Mouse (Mus musculus) intestine, embryonic 16.5 days (tissue): ENCODE measurements around the gene Defb10. TPM values are rescaled to one million over a fixed set of nuclear protein-coding genes. Genes with fewer than 3 reads are reported as not detected.
"Not testable (repeated sequence)": the region's sequence is repeated elsewhere in the genome, so short reads cannot be mapped to it uniquely, and the experiment has no call there.

ENCODE experiments used
- ATAC-seq: fragments of 200-750 bp; cut with Nextera tagmentation; 2 replicates; pipeline ENCODE4 v1.8.0; 2017; ENCODE audit warnings: moderate TSS enrichment, moderate library complexity
- H3K27ac ChIP-seq: fragments of 300-500 bp; sonication (generic); 2 replicates; pipeline ENCODE4 v1.5.1; 2014; ENCODE audit warnings: mild to moderate bottlenecking, low read length
- H3K27me3 ChIP-seq: fragments of 300-500 bp; sonication (generic); replicated peaks from 2 replicates; pipeline ENCODE4 v1.6.1; 2014; ENCODE audit warnings: low read length, control low read depth, mixed read lengths; ENCODE audit not compliant: control insufficient read depth, insufficient read depth
- H3K36me3 ChIP-seq: fragments of 300-500 bp; sonication (generic); 2 replicates; pipeline ENCODE4 v1.6.1; 2014; ENCODE audit warnings: low read length, control low read depth; ENCODE audit not compliant: control insufficient read depth, insufficient read depth
- H3K4me1 ChIP-seq: fragments of 300-500 bp; sonication (generic); 2 replicates; pipeline ENCODE4 v1.6.1; 2014; ENCODE audit warnings: low read length, control low read depth, mixed read lengths; ENCODE audit not compliant: control insufficient read depth, insufficient read depth
- H3K4me2 ChIP-seq: fragments of 300-500 bp; sonication (generic); 2 replicates; pipeline ENCODE4 v1.6.1; 2014; ENCODE audit warnings: low read depth, low read length, control low read depth
- H3K4me3 ChIP-seq: fragments of 300-500 bp; sonication (generic); 2 replicates; pipeline ENCODE4 v1.5.1; 2014; ENCODE audit warnings: mild to moderate bottlenecking, low read length
- H3K9ac ChIP-seq: fragments of 300-500 bp; sonication (generic); 2 replicates; pipeline ENCODE4 v1.6.1; 2014; ENCODE audit warnings: low read depth, low read length
- H3K9me3 ChIP-seq: fragments of 300-500 bp; sonication (generic); 2 replicates; pipeline ENCODE4 v1.6.1; 2016; ENCODE audit warnings: low read length, control low read depth; ENCODE audit not compliant: control insufficient read depth
- WGBS: fragments of 180-500 bp; shearing (Covaris S2); extraction: QIAGEN DNeasy Blood & Tissue Kit; methylation state at CpG from one replicate; pipeline ENCODE4 v1.1.7; 2014; 5-methylcytosine and 5-hydroxymethylcytosine counted together
- polyA plus RNA-seq: library from polyadenylated mRNA; unstranded; fragments of >200 nt; fragmentation: Nextera tagmentation; extraction: Ambion mirVana; gene quantifications from 2 replicates; pipeline ENCODE4 v1.2.1, GENCODE M21; 2015

The Defb10 gene
- polyA plus RNA-seq, result not detected in 2 replicates

GRCm38 (mm10) chr8:21858586-21858985 is at the start of gene Defb10:
Gene Defb10, plus strand, starts transcription at chr8:21858901.
- not testable (repeated sequence) for H3K36me3 ChIP-seq, H3K27ac ChIP-seq, ATAC-seq, H3K9ac ChIP-seq, H3K4me2 ChIP-seq, H3K27me3 ChIP-seq, H3K4me1 ChIP-seq, H3K9me3 ChIP-seq, H3K4me3 ChIP-seq
- 52% methylated on average over 1 of the region's 1 CpGs for WGBS

GRCm38 (mm10) chr8:21885321-21885720 is 26.6 kb downstream of the Defb10 start, which contains the start of gene Defb9:
Gene Defb9, minus strand, starts transcription at chr8:21885421.
- H3K4me2 ChIP-seq, H3K4me1 ChIP-seq, H3K9ac ChIP-seq, ATAC-seq, H3K9me3 ChIP-seq, H3K36me3 ChIP-seq, H3K4me3 ChIP-seq, H3K27me3 ChIP-seq, H3K27ac ChIP-seq: not testable (repeated sequence)

GRCm38 (mm10) chr8:21906290-21906689 is 47.6 kb downstream of the Defb10 start, which contains the start of gene Defb11:
Gene Defb11, minus strand, starts transcription at chr8:21906412.
- not testable (repeated sequence) for ATAC-seq, H3K9ac ChIP-seq

More at GRCm38 (mm10) chr8:21906290-21906689, 47.6 kb downstream of the Defb10 start, which contains the start of gene Defb11:
- not testable (repeated sequence) for H3K36me3 ChIP-seq, H3K27me3 ChIP-seq, H3K4me1 ChIP-seq, H3K4me2 ChIP-seq, H3K4me3 ChIP-seq, H3K9me3 ChIP-seq, H3K27ac ChIP-seq

Other genes with a start within 250 kb of the Defb10 start
- gene Defa26, start 240.7 kb upstream of the Defb10 start, polyA plus RNA-seq, result 1.2 and 1.5 TPM in 2 replicates
- gene Defa17, start 203.1 kb upstream of the Defb10 start, polyA plus RNA-seq, result 155 and 196 TPM in 2 replicates
- gene Defa34, start 193.1 kb upstream of the Defb10 start, polyA plus RNA-seq, result not detected in 2 replicates
- gene AY761184, start 155.3 kb upstream of the Defb10 start, polyA plus RNA-seq, result 1.8 TPM in 2 replicates
- gene Defa24, start 124.4 kb upstream of the Defb10 start, polyA plus RNA-seq, result 214 and 247 TPM in 2 replicates
- not detected in 2 replicates for gene Defb50, start 35.4 kb upstream of the Defb10 start, polyA plus RNA-seq
- not detected in 2 replicates for gene Defb2, start 19.0 kb upstream of the Defb10 start, polyA plus RNA-seq
- gene Defb9, start 26.5 kb downstream of the Defb10 start, polyA plus RNA-seq, result not detected in 2 replicates
- not detected in 2 replicates for gene Defb11, start 47.5 kb downstream of the Defb10 start, polyA plus RNA-seq
- not detected in 2 replicates for gene Defb15, start 73.8 kb downstream of the Defb10 start, polyA plus RNA-seq
- not detected in 2 replicates for gene Defb35, start 79.5 kb downstream of the Defb10 start, polyA plus RNA-seq
- gene Defb13, start 87.9 kb downstream of the Defb10 start, polyA plus RNA-seq, result not detected in 2 replicates
- gene Fam90a1a, start 99.8 kb downstream of the Defb10 start, polyA plus RNA-seq, result not detected in 2 replicates
- gene Ccdc70, start 110.9 kb downstream of the Defb10 start, polyA plus RNA-seq, result not detected in 2 replicates
- gene Atp7b, start 201.4 kb downstream of the Defb10 start, polyA plus RNA-seq, result 4.7 and 5.1 TPM in 2 replicates
- 28.7 and 30.4 TPM in 2 replicates for gene Alg11, start 201.8 kb downstream of the Defb10 start, polyA plus RNA-seq